Mouse (Mus musculus): ENCODE measurements at regions not wholly inside any gene's neighbourhood (a gene's known extent, or its start where the extent isn't known, plus 50 kb on each side); places are given as distances from the start of the nearest gene placed in this dataset.

DNA sequence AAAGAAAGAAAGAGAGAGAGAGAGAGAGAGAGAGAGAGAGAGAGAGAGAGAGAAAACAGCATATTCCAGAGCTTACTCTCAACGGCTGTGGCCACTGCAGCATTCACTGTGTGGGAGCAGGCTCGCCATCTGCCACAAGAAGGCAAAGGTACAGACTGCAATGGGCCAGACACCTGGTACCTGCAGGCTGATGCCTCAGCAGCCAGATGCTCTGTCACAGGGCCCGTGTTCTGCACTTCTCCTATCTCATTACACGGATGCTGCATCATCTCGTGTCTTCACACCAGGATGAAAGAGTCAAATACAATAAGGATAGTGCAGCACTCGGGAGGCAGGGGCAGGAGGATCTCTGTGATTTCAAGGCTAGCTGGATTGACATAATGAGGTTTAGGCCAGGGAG lies 305.2 kb downstream of the Rnf144a start:
- TF ChIP-seq ZC3H11A (IDR thresholded peaks at IDR 0.05; ENCODE audit: borderline replicate concordance, low read depth, low read length) (no peak), MAFK (IDR thresholded peaks at IDR 0.05; ENCODE audit: insufficient read depth, low read depth, low read length) (no peak), ZNF384 (IDR thresholded peaks at IDR 0.05; ENCODE audit: low read depth, low read length) (no peak)
